Mouse (Mus musculus) brain, embryonic 18.5 days (tissue): Measurements from ENCODE around the gene Unc13c.
A peak's percentile ranks its signal among the peaks of the same experiment; 100 is the strongest.

Experiments
- DNase-seq: peaks from one replicate; pipeline ENCODE4 v3.0.0-alpha.2; 2012; ENCODE audit warnings: low read depth, low spot score

The Unc13c gene

DNA sequence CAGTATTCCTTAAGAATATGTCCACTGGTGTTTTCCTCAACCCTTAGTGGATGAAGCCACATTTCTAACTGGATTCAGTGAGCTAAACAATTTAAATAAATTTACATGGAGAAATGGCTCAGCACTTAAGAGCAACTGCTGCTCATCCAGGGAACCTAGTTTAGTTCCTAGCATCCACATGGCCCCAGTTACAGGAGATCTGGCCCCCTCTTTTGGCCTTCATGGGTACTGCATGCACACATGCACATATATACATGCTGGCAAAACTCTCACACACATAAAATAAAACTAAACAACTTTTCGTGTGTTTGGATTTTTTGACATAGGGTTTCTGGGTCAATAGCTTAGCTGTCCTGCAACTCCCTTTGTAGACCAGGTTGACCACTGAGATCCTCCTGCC, 330.6 kb downstream of the Unc13c start:
- no peak for DNase-seq

DNA sequence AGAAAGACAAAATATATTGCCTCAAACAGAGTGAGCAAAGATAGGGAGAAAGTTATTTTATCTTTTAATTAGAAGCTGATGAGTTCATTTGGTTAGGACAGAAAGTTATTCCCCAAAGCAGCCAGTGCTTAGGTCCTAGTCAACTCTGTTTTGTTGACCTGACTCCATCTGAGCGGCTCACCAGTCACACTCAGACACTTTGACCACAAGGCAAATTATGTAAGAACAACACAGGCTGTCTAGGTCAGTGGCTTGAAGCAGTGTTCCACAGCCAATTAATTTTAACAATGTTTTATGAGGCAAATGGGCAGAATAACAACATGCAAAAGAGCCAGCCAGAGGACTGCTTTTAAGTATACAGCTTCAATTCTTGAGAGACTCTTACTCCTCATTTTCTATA, 343.6 kb downstream of the Unc13c start:
- DNase-seq = no peak

DNA sequence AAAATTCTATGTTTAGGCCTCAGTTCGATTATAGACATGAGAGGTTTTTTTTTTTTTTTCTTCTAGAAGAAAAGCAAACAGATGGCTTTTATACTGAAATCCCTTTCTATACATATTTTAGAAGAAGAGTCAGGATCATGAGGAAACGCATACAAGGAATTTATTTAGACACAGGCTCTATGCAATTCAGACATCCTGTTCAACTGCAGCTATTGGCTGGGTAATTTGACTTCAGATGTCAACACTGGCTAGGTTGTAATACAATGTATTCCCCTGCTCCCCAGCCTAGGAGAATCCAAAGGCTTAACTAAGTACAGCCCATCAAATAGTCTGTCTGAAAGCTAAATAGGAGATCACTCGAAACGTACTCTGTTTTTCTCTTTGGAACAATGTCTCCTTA, 355.9 kb downstream of the Unc13c start:
- DNase-seq = peak; percentile 20

DNA sequence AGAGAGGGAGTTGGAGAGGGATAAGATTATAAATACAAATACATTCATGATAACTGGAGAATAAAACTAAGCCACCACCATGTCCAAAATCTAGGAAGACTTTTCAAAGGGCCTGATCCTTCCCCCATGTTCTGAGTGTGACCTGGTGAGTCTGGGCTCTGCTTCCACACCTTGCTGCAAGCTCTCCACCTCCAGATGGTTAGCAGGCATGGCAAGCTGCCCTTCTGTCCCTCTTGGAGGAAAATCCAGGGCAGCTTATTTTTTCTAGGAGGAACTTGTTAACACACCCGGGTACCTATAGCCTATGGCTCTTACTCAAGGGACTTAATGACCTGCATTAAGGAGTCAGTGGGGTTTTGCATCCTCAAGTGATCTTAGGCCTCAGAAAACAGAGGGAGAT, 364.8 kb downstream of the Unc13c start:
- DNase-seq = no peak

DNA sequence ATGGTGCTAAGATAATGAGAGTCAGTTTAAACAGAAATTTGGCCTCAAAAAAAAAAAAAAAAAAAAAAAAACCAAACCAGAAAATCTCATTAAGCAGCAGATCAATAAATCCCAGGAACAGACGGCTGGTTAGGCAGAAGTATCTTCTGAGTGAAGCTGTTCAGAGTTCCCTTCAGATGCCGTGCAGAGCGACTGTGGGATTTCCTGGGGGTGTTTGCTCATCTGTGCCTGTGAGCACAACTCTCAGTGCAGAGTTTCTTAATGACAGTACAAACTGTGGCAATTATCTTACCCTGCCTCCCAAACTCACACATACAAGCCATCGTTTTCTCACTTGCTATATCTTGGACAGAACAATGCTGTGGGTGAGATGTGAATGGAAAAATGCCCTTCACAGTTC, 403.2 kb downstream of the Unc13c start:
- DNase-seq = no peak

DNA sequence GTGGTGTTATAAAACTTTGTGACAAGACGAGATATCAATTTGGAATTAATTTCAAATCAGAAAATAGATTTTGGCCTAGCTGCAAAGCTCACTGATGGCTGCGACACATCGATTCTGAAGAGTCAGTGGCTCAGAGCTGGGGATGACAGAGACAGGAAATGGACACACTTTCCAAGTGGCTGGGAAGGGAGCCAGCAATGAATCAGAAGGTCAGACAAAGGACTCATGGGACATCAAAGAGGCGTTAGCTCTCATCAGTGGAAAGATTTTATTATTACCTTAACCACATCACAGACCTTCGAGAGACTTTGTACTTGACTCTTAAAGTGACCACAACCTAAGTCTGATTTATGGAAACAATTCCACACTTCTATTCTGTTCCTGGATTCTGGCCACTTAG, 408.7 kb downstream of the Unc13c start:
- no peak for DNase-seq

DNA sequence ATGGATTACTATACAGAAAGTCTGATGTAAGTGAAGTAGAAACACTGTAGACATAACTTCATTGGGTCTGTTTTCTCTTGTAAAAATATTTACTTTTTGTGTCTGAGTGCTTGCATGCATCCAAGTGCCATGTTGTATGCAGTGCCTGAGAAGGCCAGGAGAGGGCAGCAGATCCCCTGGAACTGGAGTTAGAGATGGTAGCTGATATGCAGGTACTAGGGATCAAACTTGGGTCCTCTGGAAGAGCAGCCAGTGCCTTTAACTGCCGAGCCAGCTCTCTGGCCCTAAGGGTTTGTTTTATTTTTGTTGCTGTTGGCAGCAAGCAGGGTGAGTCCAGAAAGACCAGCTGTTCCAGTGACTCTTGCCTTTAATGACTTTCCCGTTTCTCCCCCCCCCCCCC, 411.0 kb downstream of the Unc13c start:
- no peak for DNase-seq

DNA sequence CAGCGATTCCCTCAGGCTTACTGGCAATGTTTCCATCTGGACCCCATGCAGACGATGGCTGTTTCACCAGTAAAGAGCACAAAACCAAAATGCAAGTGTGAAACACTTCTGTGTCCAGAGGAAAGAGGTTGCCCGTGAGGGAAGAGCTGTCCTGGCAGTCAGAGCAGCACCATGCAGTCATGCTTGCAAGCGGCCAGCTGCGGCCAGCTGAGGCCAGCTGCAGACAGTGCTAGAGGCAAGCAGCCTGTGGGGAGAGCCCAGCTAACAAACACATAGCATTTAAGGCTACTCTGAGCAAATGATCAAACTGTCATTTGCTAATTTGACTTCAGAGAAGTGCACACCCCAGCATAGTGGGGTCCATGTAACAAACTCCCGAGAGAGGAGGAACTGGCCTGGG, 413.4 kb downstream of the Unc13c start:
- DNase-seq = no peak

DNA sequence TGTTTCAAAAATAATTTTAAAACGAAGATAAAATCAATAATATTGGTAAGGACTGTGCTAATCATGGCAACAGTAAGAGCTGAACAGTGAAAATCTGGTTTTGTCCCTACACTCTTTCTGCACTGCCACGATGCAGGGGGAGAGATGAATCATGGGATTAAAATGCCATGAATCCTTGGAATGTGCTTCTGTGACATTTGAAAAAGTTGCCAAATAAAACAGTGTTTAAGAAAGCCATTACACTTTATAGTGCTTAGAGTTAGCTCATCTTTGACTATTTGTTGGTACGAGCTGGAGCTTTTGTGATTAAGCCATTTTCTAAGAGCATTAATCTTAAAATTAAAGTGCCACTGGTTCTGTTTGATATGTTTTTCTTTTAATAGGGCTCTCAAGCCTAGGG, 496.2 kb downstream of the Unc13c start:
- DNase-seq = no peak

DNA sequence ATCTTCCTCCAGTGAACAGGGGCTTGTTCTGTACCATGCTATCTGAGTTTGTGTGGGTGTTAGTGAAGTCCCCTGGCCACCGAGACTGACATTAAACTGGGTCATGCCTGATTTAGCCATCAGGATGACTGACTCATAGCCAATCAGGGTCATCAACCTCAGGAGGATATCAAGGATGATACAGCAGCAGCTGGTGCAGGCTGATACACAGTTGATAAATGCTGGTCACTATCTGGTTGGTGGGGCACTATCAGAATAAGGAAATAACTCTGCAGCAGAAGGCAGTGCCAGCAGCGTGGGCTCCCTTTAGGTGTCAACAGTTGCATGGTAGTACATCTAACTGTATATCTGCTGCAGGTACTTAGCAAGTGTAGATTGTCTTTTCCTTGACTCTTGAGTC, 506.7 kb downstream of the Unc13c start:
- no peak for DNase-seq

DNA sequence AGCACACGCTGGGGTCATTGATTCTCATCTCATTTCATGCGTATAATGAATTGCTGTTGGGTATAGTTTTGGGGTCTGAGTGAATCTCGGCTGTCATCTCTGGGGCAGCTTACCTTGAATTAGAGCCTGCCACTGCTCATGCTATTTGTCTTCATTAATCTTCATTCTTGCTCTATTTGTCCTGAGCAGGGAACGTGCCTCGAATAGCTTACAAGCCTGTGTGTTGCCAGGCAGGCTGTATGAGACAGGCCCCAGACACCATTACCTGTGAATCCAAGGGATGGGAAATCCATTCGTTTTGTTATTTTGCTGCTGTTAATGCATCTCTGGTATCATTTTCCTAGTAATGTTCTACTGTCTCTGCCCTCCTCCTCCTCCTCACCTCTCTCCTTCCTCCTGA, 518.8 kb downstream of the Unc13c start:
- DNase-seq = no peak

DNA sequence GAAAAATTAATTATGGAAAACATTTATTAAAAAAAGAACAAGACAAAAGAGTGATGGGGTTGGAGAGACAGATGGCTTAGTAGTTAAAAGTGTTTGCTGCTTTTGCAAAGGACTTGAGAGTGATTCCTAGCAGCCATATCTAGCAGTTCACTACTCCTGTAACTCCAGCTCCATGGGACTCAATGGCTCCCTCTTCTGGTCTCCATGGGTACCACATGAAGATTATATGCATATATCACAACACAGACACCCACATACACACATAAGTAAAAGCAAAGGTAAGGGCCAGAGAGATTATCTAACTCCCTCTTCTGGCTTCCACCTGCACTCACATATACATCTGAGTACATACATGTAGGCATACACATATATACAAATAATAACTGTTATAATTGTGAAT, 519.5 kb downstream of the Unc13c start:
- no peak for DNase-seq

DNA sequence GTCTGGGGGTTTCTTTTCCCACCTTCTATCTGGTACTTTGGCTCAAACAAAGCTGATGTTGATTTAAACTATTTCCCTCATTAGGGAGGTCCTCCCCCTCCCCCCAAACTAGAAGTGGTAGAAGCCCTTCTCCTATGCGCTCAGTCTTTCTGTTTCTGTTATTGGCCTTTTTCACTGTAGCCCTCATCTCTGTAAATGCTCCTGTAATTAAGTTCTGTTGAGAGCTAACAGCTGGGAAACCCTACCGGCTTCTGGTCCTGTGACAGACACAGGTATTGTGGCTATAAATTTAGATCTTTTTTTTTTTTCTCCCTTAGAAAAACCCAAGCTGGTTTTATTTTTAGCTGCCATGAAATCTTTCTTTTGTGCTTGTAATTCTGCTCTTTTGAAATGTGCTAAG, 536.8 kb downstream of the Unc13c start:
- DNase-seq = no peak
